Comparison of ENCODE assay signal across 10 mouse cellular contexts in genomic region chr5:118424177-118424576, GRCm38 (mm10).
A peak's percentile ranks its signal among the peaks of the same experiment; 100 is the strongest.
DNase-seq lines count a peak whose midpoint lies in the region; ATAC-seq and TF ChIP-seq lines count a peak whose summit lies in the region.
"Had no signal": no experiment of that assay in that cellular context is flagged by ENCODE, and none has a peak within 500 bp of the region (broad histone marks: within the 10 kb centered on the region; RNA-seq: fewer than 3 reads in every experiment).

No protein-coding gene starts in this region.

- no peaks in the 10 kb centered on the region for H3K9me3 ChIP-seq in intestine, embryonic 16.5 days (ENCODE audit: control insufficient read depth, low read length)
- H3K9me3 ChIP-seq in intestine, postnatal 0 days (ENCODE audit: control insufficient read depth), result no peaks in the 10 kb centered on the region
- H3K9me3 ChIP-seq in lung, embryonic 15.5 days, result no peaks in the 10 kb centered on the region
- H3K9me3 ChIP-seq in stomach, embryonic 15.5 days, result no peaks in the 10 kb centered on the region

- no peaks in the 10 kb centered on the region for H3K27me3 ChIP-seq in intestine, embryonic 16.5 days (replicated peaks; ENCODE audit: control insufficient read depth, insufficient read depth, low read length)
- no peaks in the 10 kb centered on the region for H3K27me3 ChIP-seq in intestine, postnatal 0 days (replicated peaks; ENCODE audit: control insufficient read depth, insufficient read depth, low read length)
- 0 out of 2 replicates have a peak, but pooled peaks cover 3% of the 10 kb centered on the region for H3K27me3 ChIP-seq in lung, embryonic 15.5 days
- no peaks in the 10 kb centered on the region for H3K27me3 ChIP-seq in stomach, embryonic 15.5 days (replicated peaks)

- no peak overlapping the region for H3K4me2 ChIP-seq in intestine, embryonic 16.5 days (ENCODE audit: low read depth, low read length)
- no peak overlapping the region for H3K4me2 ChIP-seq in intestine, postnatal 0 days (replicated peaks; ENCODE audit: low read depth)
- no peak overlapping the region for H3K4me2 ChIP-seq in lung, embryonic 15.5 days
- H3K4me2 ChIP-seq in stomach, embryonic 15.5 days, result no peak overlapping the region

- intact Hi-C loops in heart, postnatal 10 days (cut with DNase I), result no loop called here

- peak overlapping the region; percentile 52; the same call in 1 of the 2 replicates for H3K27ac ChIP-seq in intestine, embryonic 16.5 days (ENCODE audit: low read length)
- H3K27ac ChIP-seq in intestine, postnatal 0 days (ENCODE audit: low read depth, low read length), result no peak overlapping the region
- peak overlapping the region; percentile 84 for H3K27ac ChIP-seq in lung, embryonic 15.5 days
- 0 out of 2 replicates have a peak overlapping the region, but pooled peaks have one; percentile 26 for H3K27ac ChIP-seq in stomach, embryonic 15.5 days

- 72% methylated on average over 3 of the region's 3 CpGs for WGBS in intestine, embryonic 16.5 days
- 79% methylated on average over 3 of the region's 3 CpGs for WGBS in intestine, postnatal 0 days
- WGBS in lung, embryonic 15.5 days, result 67% methylated on average over 3 of the region's 3 CpGs
- WGBS in stomach, embryonic 15.5 days, result 80% methylated on average over 3 of the region's 3 CpGs

- H3K4me3 ChIP-seq in intestine, embryonic 16.5 days (ENCODE audit: low read length), result no peak overlapping the region
- H3K4me3 ChIP-seq in intestine, postnatal 0 days (ENCODE audit: low read depth, low read length), result no peak overlapping the region
- no peak overlapping the region for H3K4me3 ChIP-seq in lung, embryonic 15.5 days
- H3K4me3 ChIP-seq in stomach, embryonic 15.5 days (replicated peaks), result no peak overlapping the region

- H3K36me3 ChIP-seq in intestine, embryonic 16.5 days (ENCODE audit: control insufficient read depth, insufficient read depth, low read length), result no peaks in the 10 kb centered on the region
- no peaks in the 10 kb centered on the region for H3K36me3 ChIP-seq in intestine, postnatal 0 days (ENCODE audit: control insufficient read depth, insufficient read depth)
- no peaks in the 10 kb centered on the region for H3K36me3 ChIP-seq in lung, embryonic 15.5 days
- no peaks in the 10 kb centered on the region for H3K36me3 ChIP-seq in stomach, embryonic 15.5 days

- peaks cover 9% of the 10 kb centered on the region for H3K4me1 ChIP-seq in intestine, embryonic 16.5 days (ENCODE audit: control insufficient read depth, insufficient read depth, low read length)
- no peaks in the 10 kb centered on the region for H3K4me1 ChIP-seq in intestine, postnatal 0 days (replicated peaks; ENCODE audit: control insufficient read depth, insufficient read depth, low read length)
- H3K4me1 ChIP-seq in lung, embryonic 15.5 days, result peaks cover 28% of the 10 kb centered on the region
- peaks cover 12% of the 10 kb centered on the region; the same call in 1 of the 2 replicates for H3K4me1 ChIP-seq in stomach, embryonic 15.5 days

- DNase-seq in heart, adult 11 months, result peak; percentile 94
- no peak for DNase-seq in heart, postnatal 10 days
- no peak for DNase-seq in lung, postnatal 25 days (ENCODE audit: low spot score)
- DNase-seq in frontal cortex, adult 2 months (ENCODE audit: extremely low spot score in 1 of 2, low spot score in 1 of 2), result no peak

- no peak for TF ChIP-seq CTCF in intestine, postnatal 0 days (IDR thresholded peaks at IDR 0.05; ENCODE audit: low read depth)

- H3K9ac ChIP-seq in intestine, embryonic 16.5 days (ENCODE audit: low read depth, low read length), result no peak overlapping the region
- no peak overlapping the region for H3K9ac ChIP-seq in intestine, postnatal 0 days (ENCODE audit: low read depth, low read length)
- no peak overlapping the region for H3K9ac ChIP-seq in lung, embryonic 15.5 days
- H3K9ac ChIP-seq in stomach, embryonic 15.5 days, result no peak overlapping the region

- ATAC-seq in intestine, embryonic 16.5 days, result no peak
- ATAC-seq in intestine, postnatal 0 days, result no peak
- 0 out of 2 replicates have a peak, but pooled peaks have one; percentile 1 for ATAC-seq in lung, embryonic 15.5 days (ENCODE audit: borderline replicate concordance, extremely low read depth, low FRiP score, low TSS enrichment)
- ATAC-seq in stomach, embryonic 15.5 days (ENCODE audit: insufficient read depth, low FRiP score, low read depth), result no peak
- ATAC-seq: inflammation-experienced regulatory T-cells, adult 6 months; midbrain, embryonic 16.5 days had no signal
